Mouse (Mus musculus) heart, embryonic 10.5 days (tissue): ENCODE results near the gene Mc3r. TPM values are rescaled to one million over a fixed set of nuclear protein-coding genes. Genes with fewer than 3 reads are reported as not detected.

ENCODE experiments used
- DNase-seq: peaks from one replicate; pipeline ENCODE4 v3.0.0-alpha.2; 2017; ENCODE audit warnings: low spot score
- H3K27ac ChIP-seq: fragments of 300-500 bp; sonication (generic); 2 replicates; pipeline ENCODE4 v1.5.1; 2016; ENCODE audit warnings: mild to moderate bottlenecking
- H3K27me3 ChIP-seq: fragments of 300-500 bp; sonication (generic); 2 replicates; pipeline ENCODE4 v1.6.1; 2016; ENCODE audit warnings: mild to moderate bottlenecking; ENCODE audit not compliant: poor library complexity, insufficient read depth, severe bottlenecking
- H3K36me3 ChIP-seq: fragments of 300-500 bp; sonication (generic); 2 replicates; pipeline ENCODE4 v1.6.1; 2016; ENCODE audit warnings: mild to moderate bottlenecking, moderate library complexity
- H3K4me1 ChIP-seq: fragments of 300-500 bp; sonication (generic); 2 replicates; pipeline ENCODE4 v1.6.1; 2016; ENCODE audit warnings: mild to moderate bottlenecking
- H3K4me3 ChIP-seq: fragments of 300-500 bp; sonication (generic); 2 replicates; pipeline ENCODE4 v1.5.1; 2016; ENCODE audit warnings: mild to moderate bottlenecking, moderate library complexity
- H3K9me3 ChIP-seq: fragments of 300-500 bp; sonication (generic); 2 replicates; pipeline ENCODE4 v1.6.1; 2016; ENCODE audit warnings: mild to moderate bottlenecking, moderate library complexity
- WGBS: fragments of 180-500 bp; shearing (Covaris S2); methylation state at CpG from one replicate; pipeline ENCODE4 v1.1.7; 2016; 5-methylcytosine and 5-hydroxymethylcytosine counted together
- polyA plus RNA-seq: library from polyadenylated mRNA; unstranded; fragments of >200 nt; fragmentation: Nextera tagmentation; extraction: Ambion mirVana; gene quantifications from 2 replicates; pipeline ENCODE4 v1.2.1, GENCODE M21; 2016

Mc3r gene
- not detected in 2 replicates for polyA plus RNA-seq

- no peaks in the 10 kb centered on the region for H3K36me3 ChIP-seq
- DNase-seq: peak; percentile 88
- WGBS: 12% methylated on average over 22 of the region's 22 CpGs
These were observed at the start of gene Mc3r for GRCm38 (mm10) chr2:172248106-172248764. TSS of gene Mc3r (plus strand) at chr2:172248492.

GRCm38 (mm10) chr2:172201998-172202780, 46.1 kb upstream of the Mc3r start:
- WGBS: 84% methylated on average over 13 of the region's 13 CpGs
- no peaks in the 10 kb centered on the region for H3K4me1 ChIP-seq
- no peaks in the 10 kb centered on the region; the same call in 1 of the 2 replicates for H3K27me3 ChIP-seq
- no peaks in the 10 kb centered on the region for H3K36me3 ChIP-seq
- no peak overlapping the region for H3K27ac ChIP-seq
- H3K9me3 ChIP-seq: no peaks in the 10 kb centered on the region
- DNase-seq: peak; percentile 54
- no peak overlapping the region for H3K4me3 ChIP-seq

More at GRCm38 (mm10) chr2:172248106-172248764, at the start of gene Mc3r:
- Histone ChIP-seq H3K9me3 (no peaks in the 10 kb centered on the region), H3K27me3 (peaks cover 46% of the 10 kb centered on the region), H3K4me1 (peaks cover 12% of the 10 kb centered on the region; the same call in 1 of the 2 replicates), H3K27ac (no peak within 1 kb of the TSS), H3K4me3 (no peak within 1 kb of the TSS)

GRCm38 (mm10) chr2:172207003-172207402, 41.3 kb upstream of the Mc3r start:
- Histone ChIP-seq H3K27me3 (no peaks in the 10 kb centered on the region; the same call in 1 of the 2 replicates), H3K36me3 (no peaks in the 10 kb centered on the region), H3K4me3 (no peak overlapping the region), H3K4me1 (no peaks in the 10 kb centered on the region), H3K27ac (no peak overlapping the region), H3K9me3 (no peaks in the 10 kb centered on the region)
- DNase-seq: peak; percentile 85
- 15% methylated on average over 11 of the region's 11 CpGs for WGBS

- Histone ChIP-seq H3K36me3 (no peaks in the 10 kb centered on the region), H3K4me3 (no peak overlapping the region), H3K27me3 (no peaks in the 10 kb centered on the region), H3K27ac (no peak overlapping the region), H3K4me1 (no peaks in the 10 kb centered on the region), H3K9me3 (no peaks in the 10 kb centered on the region)
- 68% methylated on average over 8 of the region's 8 CpGs for WGBS
- peak; percentile 47 for DNase-seq
These were observed 34.8 kb upstream of the Mc3r start for GRCm38 (mm10) chr2:172213480-172213879.

- Histone ChIP-seq H3K36me3 (no peaks in the 10 kb centered on the region), H3K27me3 (no peaks in the 10 kb centered on the region), H3K27ac (no peak overlapping the region), H3K4me3 (no peak overlapping the region), H3K4me1 (no peaks in the 10 kb centered on the region), H3K9me3 (no peaks in the 10 kb centered on the region)
- WGBS: 88% methylated on average over 5 of the region's 5 CpGs
- DNase-seq: peak; percentile 62
These were observed 34.0 kb upstream of the Mc3r start for GRCm38 (mm10) chr2:172214336-172214735.

GRCm38 (mm10) chr2:172215508-172216162, 32.7 kb upstream of the Mc3r start:
- no peak overlapping the region for H3K27ac ChIP-seq
- 45% methylated on average over 11 of the region's 11 CpGs for WGBS
- H3K4me1 ChIP-seq: no peaks in the 10 kb centered on the region
- H3K27me3 ChIP-seq: no peaks in the 10 kb centered on the region
- DNase-seq: peak; percentile 77
- H3K4me3 ChIP-seq: no peak overlapping the region
- no peaks in the 10 kb centered on the region for H3K9me3 ChIP-seq
- no peaks in the 10 kb centered on the region for H3K36me3 ChIP-seq

- H3K27ac ChIP-seq: no peak overlapping the region
These were observed 32.0 kb upstream of the Mc3r start for GRCm38 (mm10) chr2:172216163-172216915.

GRCm38 (mm10) chr2:172217886-172218285, 30.4 kb upstream of the Mc3r start:
- H3K36me3 ChIP-seq: no peaks in the 10 kb centered on the region
- H3K9me3 ChIP-seq: no peaks in the 10 kb centered on the region
- peaks cover 2% of the 10 kb centered on the region; the same call in 1 of the 2 replicates for H3K27me3 ChIP-seq
- no peaks in the 10 kb centered on the region for H3K4me1 ChIP-seq
- H3K4me3 ChIP-seq: no peak overlapping the region
- WGBS: 57% methylated on average over 7 of the region's 8 CpGs
- H3K27ac ChIP-seq: no peak overlapping the region
- DNase-seq: peak; percentile 58

More at GRCm38 (mm10) chr2:172216163-172216915, 32.0 kb upstream of the Mc3r start:
- H3K4me3 ChIP-seq: no peak overlapping the region
- H3K27me3 ChIP-seq: no peaks in the 10 kb centered on the region
- DNase-seq: peak; percentile 70
- no peaks in the 10 kb centered on the region for H3K9me3 ChIP-seq
- no peaks in the 10 kb centered on the region for H3K36me3 ChIP-seq
- WGBS: 63% methylated on average over 17 of the region's 17 CpGs
- no peaks in the 10 kb centered on the region for H3K4me1 ChIP-seq

- peaks cover 9% of the 10 kb centered on the region; the same call in 1 of the 2 replicates for H3K27me3 ChIP-seq
- H3K4me3 ChIP-seq: no peak overlapping the region
- 53% methylated on average over 5 of the region's 5 CpGs for WGBS
- H3K9me3 ChIP-seq: no peaks in the 10 kb centered on the region
- H3K4me1 ChIP-seq: no peaks in the 10 kb centered on the region
- no peak overlapping the region for H3K27ac ChIP-seq
- H3K36me3 ChIP-seq: no peaks in the 10 kb centered on the region
- peak; percentile 75 for DNase-seq
These were observed 29.1 kb upstream of the Mc3r start for GRCm38 (mm10) chr2:172219186-172219585.

GRCm38 (mm10) chr2:172221656-172222393, 26.5 kb upstream of the Mc3r start:
- 11% methylated on average over 16 of the region's 16 CpGs for WGBS
- H3K4me1 ChIP-seq: no peaks in the 10 kb centered on the region

GRCm38 (mm10) chr2:172222394-172222785, 25.9 kb upstream of the Mc3r start:
- WGBS: 19% methylated on average over 6 of the region's 6 CpGs
- Histone ChIP-seq H3K9me3 (no peaks in the 10 kb centered on the region), H3K27ac (no peak overlapping the region), H3K36me3 (no peaks in the 10 kb centered on the region), H3K4me1 (no peaks in the 10 kb centered on the region), H3K4me3 (no peak overlapping the region), H3K27me3 (peaks cover 9% of the 10 kb centered on the region; the same call in 1 of the 2 replicates)
- peak; percentile 61 for DNase-seq

More at GRCm38 (mm10) chr2:172221656-172222393, 26.5 kb upstream of the Mc3r start:
- DNase-seq: peak; percentile 78
- Histone ChIP-seq H3K4me3 (no peak overlapping the region), H3K27me3 (peaks cover 9% of the 10 kb centered on the region; the same call in 1 of the 2 replicates), H3K36me3 (no peaks in the 10 kb centered on the region), H3K27ac (no peak overlapping the region), H3K9me3 (no peaks in the 10 kb centered on the region)

- 75% methylated on average over 7 of the region's 7 CpGs for WGBS
- Histone ChIP-seq H3K4me3 (no peak overlapping the region), H3K4me1 (no peaks in the 10 kb centered on the region), H3K9me3 (no peaks in the 10 kb centered on the region), H3K36me3 (no peaks in the 10 kb centered on the region), H3K27me3 (peaks cover 9% of the 10 kb centered on the region; the same call in 1 of the 2 replicates), H3K27ac (no peak overlapping the region)
- DNase-seq: peak; percentile 58
These were observed 25.4 kb upstream of the Mc3r start for GRCm38 (mm10) chr2:172222891-172223290.
